Mouse (Mus musculus) thymus, adult 2 months (tissue): ENCODE data around the gene B4galt5. TPM values are rescaled to one million over a fixed set of nuclear protein-coding genes. Genes with fewer than 3 reads are reported as not detected.
"Not testable (repeated sequence)": the region's sequence is repeated elsewhere in the genome, so short reads cannot be mapped to it uniquely, and the experiment has no call there.

Source experiments
- DNase-seq: peaks from one replicate; pipeline ENCODE4 v3.0.0; 2021
- H3K27ac ChIP-seq: fragments of 200-500 bp; 2 replicates; pipeline ENCODE4 v1.5.1; 2012; ENCODE audit warnings: low read length, control low read depth; ENCODE audit not compliant: control insufficient read depth, insufficient read depth
- H3K27me3 ChIP-seq: fragments of 200-500 bp; 2 replicates; pipeline ENCODE4 v1.6.1; 2012; ENCODE audit warnings: mild to moderate bottlenecking, low read length, moderate library complexity, mixed read lengths; ENCODE audit not compliant: control insufficient read depth, insufficient read depth
- H3K36me3 ChIP-seq: fragments of 200-500 bp; 2 replicates; pipeline ENCODE4 v1.6.1; 2012; ENCODE audit warnings: mild to moderate bottlenecking, low read length, moderate library complexity; ENCODE audit not compliant: control insufficient read depth, insufficient read depth
- H3K4me1 ChIP-seq: fragments of 200-500 bp; replicated peaks from 2 replicates; pipeline ENCODE4 v1.6.1; 2012; ENCODE audit warnings: low read length; ENCODE audit not compliant: control insufficient read depth, insufficient read depth
- H3K4me3 ChIP-seq: fragments of 200-500 bp; 2 replicates; pipeline ENCODE4 v1.5.1; 2012; ENCODE audit warnings: mild to moderate bottlenecking, low read length, control low read depth, moderate library complexity; ENCODE audit not compliant: control insufficient read depth, insufficient read depth
- CTCF ChIP-seq: fragments of 200-500 bp; IDR thresholded peaks from 2 replicates; pipeline ENCODE4 v1.5.1; 2012; ENCODE audit warnings: mild to moderate bottlenecking, control low read depth, low read length, moderate library complexity, borderline replicate concordance; ENCODE audit not compliant: control insufficient read depth, poor library complexity, insufficient read depth; ENCODE audit errors: extremely low read depth
- POLR2A ChIP-seq: fragments of 200-500 bp; IDR thresholded peaks from 2 replicates; pipeline ENCODE4 v1.6.1; 2012; ENCODE audit warnings: mild to moderate bottlenecking, low read length, control low read depth, moderate library complexity; ENCODE audit not compliant: control insufficient read depth, poor library complexity, insufficient read depth; ENCODE audit errors: extremely low read depth
- WGBS: fragments of 180-500 bp; shearing (Covaris S2); methylation state at CpG from one replicate; pipeline ENCODE4 v1.1.7; 2018; 5-methylcytosine and 5-hydroxymethylcytosine counted together
- polyA plus RNA-seq: library from polyadenylated mRNA; depleted of rRNA; stranded (reverse); fragments of >200 nt; gene quantifications from 2 replicates; pipeline ENCODE4 v1.2.3, GENCODE M21; 2012; rRNA removed

B4galt5 gene
- 10.9 and 14.2 TPM in 2 replicates for polyA plus RNA-seq

- no peaks in the 10 kb centered on the region; the same call in 1 of the 2 replicates for H3K27me3 ChIP-seq
- no peak for TF ChIP-seq CTCF
- TF ChIP-seq POLR2A, result peak; percentile 33; the same call in 1 of the 2 replicates
- 6% methylated on average over 103 of the region's 111 CpGs for WGBS
- peak; percentile 51 for DNase-seq
- no peaks in the 10 kb centered on the region for H3K36me3 ChIP-seq
- peaks cover 19% of the 10 kb centered on the region for H3K4me1 ChIP-seq
- peak within 1 kb of the TSS; percentile 62 for H3K4me3 ChIP-seq
- no peak within 1 kb of the TSS for H3K27ac ChIP-seq
These were observed at the start of gene B4galt5 for GRCm38 (mm10) chr2:167348376-167349282. B4galt5 (minus strand) TSS chr2:167349183.

GRCm38 (mm10) chr2:167396420-167396819 lies 47.4 kb upstream of the B4galt5 start:
- H3K27ac ChIP-seq, H3K4me1 ChIP-seq, H3K4me3 ChIP-seq, H3K27me3 ChIP-seq, H3K36me3 ChIP-seq, DNase-seq: not testable (repeated sequence)
- WGBS, result 96% methylated on average over 9 of the region's 9 CpGs

- no peak overlapping the region for H3K4me3 ChIP-seq
- no peak for TF ChIP-seq CTCF
- no peak for TF ChIP-seq POLR2A
- no peaks in the 10 kb centered on the region for H3K36me3 ChIP-seq
- WGBS, result 23% methylated on average over 7 of the region's 7 CpGs
- DNase-seq, result no peak
- no peaks in the 10 kb centered on the region for H3K27me3 ChIP-seq
- H3K27ac ChIP-seq, result no peak overlapping the region
- H3K4me1 ChIP-seq, result no peaks in the 10 kb centered on the region
These were observed 45.4 kb upstream of the B4galt5 start for GRCm38 (mm10) chr2:167394426-167394825.

GRCm38 (mm10) chr2:167386998-167387397 lies 38.0 kb upstream of the B4galt5 start:
- Histone ChIP-seq H3K4me1 (peaks cover 3% of the 10 kb centered on the region; the same call in 1 of the 2 replicates), H3K27me3 (no peaks in the 10 kb centered on the region), H3K4me3 (no peak overlapping the region), H3K27ac (no peak overlapping the region), H3K36me3 (no peaks in the 10 kb centered on the region)
- DNase-seq, result no peak
- 95% methylated on average over 6 of the region's 6 CpGs for whole genome bisulfite sequencing
- TF ChIP-seq CTCF (no peak), POLR2A (no peak)

GRCm38 (mm10) chr2:167386456-167386855 lies 37.5 kb upstream of the B4galt5 start:
- H3K27ac ChIP-seq, result no peak overlapping the region
- TF ChIP-seq POLR2A (no peak), CTCF (no peak)
- 89% methylated on average over 4 of the region's 4 CpGs for WGBS
- no peak for DNase-seq
- no peaks in the 10 kb centered on the region for H3K36me3 ChIP-seq
- H3K27me3 ChIP-seq, result no peaks in the 10 kb centered on the region
- peaks cover 3% of the 10 kb centered on the region; the same call in 1 of the 2 replicates for H3K4me1 ChIP-seq
- H3K4me3 ChIP-seq, result no peak overlapping the region

GRCm38 (mm10) chr2:167383666-167384083 lies 34.7 kb upstream of the B4galt5 start:
- H3K4me3 ChIP-seq, result no peak overlapping the region
- DNase-seq, result no peak

More at GRCm38 (mm10) chr2:167383666-167384083, 34.7 kb upstream of the B4galt5 start:
- H3K4me1 ChIP-seq, result peaks cover 3% of the 10 kb centered on the region; the same call in 1 of the 2 replicates
- no peaks in the 10 kb centered on the region for H3K36me3 ChIP-seq
- TF ChIP-seq POLR2A (no peak), CTCF (no peak)
- no peak overlapping the region for H3K27ac ChIP-seq
- H3K27me3 ChIP-seq, result no peaks in the 10 kb centered on the region
- 85% methylated on average over 13 of the region's 13 CpGs for WGBS
